Mouse (Mus musculus): ENCODE measurements around the gene Sowahb. TPM values are rescaled to one million over a fixed set of nuclear protein-coding genes. Genes with fewer than 3 reads are reported as not detected.

Gene Sowahb
- not detected in 2 replicates for total RNA-seq (2014; fragmentation: Nextera tagmentation)
- not detected in 2 replicates for total RNA-seq (2017)

DNA sequence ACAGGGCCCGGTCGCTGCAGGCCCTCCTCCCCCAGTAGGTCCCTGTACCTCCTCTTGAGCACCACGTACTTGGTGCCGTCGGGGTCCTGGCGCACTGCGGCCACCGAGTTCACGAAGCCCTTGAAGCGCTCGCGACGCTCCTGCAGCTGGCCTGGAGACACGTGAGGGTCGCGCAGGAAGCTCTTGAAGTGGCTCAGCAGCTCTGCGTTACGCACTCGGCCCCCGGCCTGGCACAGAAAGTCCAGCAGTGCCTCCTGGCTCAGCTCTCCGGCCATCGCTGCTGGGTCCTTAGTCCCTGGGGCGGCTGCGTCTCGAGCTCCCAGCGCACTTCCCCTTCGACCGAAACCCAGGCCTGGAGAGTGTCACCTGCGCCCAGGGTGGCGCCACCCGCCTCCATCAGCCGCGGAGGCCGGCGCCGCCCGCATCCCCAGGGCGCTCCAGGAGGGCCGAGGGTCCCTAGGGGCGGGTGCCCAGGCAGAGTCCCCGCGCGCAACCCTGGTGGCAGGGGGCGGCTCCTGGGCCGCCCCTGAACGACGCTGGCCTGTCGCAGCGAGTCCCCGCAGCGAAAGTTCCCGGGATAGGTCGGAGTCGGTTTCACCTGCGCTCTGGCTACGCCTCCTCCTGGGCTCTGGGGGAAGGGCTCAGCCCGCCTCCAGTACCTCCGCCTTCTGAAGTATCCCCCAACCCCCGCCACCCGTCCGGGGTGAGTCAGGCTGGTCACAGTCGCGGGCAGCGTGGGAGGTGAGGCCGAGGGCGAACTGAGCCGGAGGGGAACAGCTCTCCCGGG is at the start of gene Sowahb:
Gene Sowahb (minus strand): TSS at position 439 of the 787 bp plus-strand sequence.
- peak; percentile 71 for ATAC-seq (replicated peaks; ENCODE audit: poor library complexity, severe bottlenecking)

DNA sequence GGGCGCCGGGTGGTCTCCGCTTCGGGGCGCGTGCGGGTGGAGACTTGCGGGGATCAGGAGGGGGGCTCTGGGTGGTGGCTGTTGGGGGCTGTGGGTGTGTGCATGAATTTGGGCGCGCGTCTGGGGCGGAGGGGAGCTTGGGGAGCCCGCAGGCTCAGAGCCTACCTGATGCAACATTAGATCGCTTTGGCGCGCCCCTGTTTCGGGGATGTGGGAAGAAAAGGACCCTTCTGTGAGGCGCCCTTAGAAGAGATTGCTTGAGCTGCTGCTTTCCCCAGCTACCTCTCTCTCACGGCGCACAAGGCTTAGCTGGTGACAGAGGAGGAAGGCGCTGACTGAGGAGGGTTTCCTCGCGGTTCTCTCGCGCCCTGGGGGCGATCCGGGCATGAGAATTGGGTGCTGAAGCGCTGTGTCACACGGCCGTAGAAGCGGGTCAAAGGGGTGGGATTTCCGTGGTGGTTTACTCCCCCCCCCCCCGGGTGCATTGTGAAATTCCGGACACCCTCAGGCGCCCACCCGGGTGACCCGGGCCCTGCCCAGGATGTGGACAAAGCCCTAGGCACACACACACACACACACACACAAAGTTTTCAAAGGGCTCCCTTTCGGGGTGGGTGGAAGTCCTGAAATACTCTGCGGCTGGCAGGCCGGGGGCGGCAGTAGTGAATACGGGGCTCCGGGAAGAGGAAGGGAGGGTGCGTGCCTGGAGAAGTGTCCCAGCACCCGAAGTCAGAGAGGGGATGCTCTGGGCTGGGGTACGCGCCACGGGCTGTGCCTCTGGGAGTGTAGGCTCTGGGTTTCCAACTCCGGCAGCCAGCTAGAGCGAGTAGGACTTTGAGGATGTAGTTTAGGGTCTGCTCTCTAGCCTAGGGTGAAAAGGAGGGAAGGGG is 49.1 kb upstream of the Sowahb start:
- peak; percentile 47 for ATAC-seq (replicated peaks; ENCODE audit: poor library complexity, severe bottlenecking)

DNA sequence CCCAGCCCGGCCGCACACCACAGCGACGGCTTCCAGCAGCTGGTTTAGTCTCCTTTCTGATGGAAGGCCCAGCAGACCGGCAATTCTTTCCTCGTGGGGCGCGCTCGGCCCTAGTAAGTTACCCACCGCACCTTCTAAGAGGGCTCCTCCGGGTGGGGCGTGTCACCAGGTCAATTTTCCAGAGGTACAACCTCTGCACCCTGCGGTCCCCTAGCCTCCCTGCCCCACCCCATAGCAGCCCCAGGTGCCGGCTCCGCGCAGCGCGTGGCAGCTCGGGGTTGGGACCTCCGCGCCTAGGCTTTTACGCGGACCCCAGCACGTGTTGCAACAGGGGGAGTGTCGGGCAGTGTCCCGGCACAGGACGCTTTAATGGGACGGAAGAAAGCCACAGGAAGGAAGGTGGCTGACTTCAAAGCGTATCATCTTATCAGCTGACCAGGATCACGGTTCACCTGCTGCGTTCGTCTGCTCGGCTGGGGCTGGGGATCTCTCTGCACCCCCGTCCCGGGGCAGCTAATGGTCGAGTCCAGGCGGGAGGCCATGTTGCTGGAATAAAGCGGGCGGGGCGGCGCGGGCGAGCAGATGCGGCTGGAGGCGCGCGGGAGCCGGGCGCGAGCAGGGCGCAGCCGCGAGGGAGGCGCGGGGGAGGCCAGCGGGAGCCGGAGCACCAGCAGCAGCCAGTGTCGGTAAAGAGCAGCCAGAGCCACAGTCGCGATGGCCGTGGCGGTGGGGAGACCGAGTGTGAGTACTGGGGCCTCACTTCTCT is 48.2 kb upstream of the Sowahb start, which contains the start of gene Sept11:
Gene Sept11 (plus strand): TSS at position 581 of the 766 bp plus-strand sequence.
- ATAC-seq (replicated peaks; ENCODE audit: poor library complexity, severe bottlenecking), result peak; percentile 60

DNA sequence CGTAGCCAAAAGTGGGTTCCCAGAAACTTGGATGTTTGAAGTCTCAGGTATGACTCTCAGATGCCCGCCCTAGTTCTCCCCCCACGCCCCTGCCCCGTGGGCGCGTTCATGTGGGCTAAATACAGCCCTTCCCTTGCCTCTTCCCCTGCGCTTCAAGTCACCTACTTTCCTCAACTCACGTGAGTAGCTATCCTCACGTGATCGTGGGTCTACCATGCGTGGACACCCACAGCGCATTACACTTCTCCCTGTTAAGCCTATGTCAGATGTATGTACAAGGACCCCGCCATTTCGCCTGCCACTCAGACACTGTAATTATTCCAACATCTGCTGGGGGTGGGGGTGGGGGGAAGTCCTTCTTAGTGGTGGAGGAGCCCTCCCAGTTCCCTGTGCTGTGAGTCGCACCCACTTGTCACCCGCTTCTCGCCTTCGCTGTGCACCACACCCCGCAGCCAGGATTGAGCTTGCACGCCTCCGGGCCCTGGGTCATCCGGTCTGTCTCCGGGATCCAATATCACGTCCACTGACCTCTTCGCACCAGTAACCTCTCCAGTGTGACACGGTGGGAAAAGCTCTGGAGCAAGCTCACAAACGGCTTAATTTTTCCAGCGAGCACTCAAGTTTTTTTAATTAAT is 47.4 kb upstream of the Sowahb start:
- ATAC-seq (replicated peaks; ENCODE audit: poor library complexity, severe bottlenecking), result peak; percentile 26

DNA sequence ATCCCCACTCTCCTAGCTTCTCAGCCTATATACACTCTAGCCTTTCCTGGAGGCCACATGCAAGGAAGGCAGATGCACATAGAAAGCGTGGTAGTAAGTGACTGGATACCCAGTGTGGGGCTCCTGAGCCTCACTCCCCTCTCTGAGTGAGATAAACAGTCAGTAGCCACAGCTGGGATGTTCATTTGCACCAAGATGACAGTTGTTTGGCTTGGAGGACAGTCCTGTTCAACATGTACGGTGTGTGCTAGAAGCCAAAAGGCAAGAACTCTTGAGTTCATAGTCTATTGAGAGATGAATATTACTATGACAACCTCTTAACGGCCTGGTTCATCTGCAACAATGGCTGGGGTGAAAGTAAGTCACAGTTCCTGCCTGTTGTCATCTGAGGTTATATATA is 46.4 kb upstream of the Sowahb start:
- ATAC-seq (replicated peaks; ENCODE audit: poor library complexity, severe bottlenecking), result no peak

DNA sequence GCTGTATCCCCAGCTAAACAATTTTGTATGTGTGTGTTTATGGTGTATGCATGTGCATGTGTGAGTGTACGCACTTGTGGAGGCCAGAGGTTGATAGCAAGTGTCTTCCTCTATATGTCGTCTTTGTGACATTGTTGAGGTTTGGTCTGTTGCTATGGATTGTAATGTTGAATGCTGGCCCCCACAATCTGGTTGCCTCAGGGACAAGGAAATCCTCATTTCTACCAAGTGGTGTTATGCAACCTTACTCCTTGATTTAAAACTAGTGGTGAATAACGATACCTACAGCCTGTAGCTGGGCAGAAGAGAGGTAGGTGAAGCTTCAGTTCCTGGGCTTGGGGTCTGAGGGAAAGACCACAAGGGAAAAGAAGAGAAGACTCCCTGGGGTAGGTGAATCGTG is 41.1 kb upstream of the Sowahb start:
- peak; percentile 91 for ATAC-seq (replicated peaks; ENCODE audit: poor library complexity, severe bottlenecking)

DNA sequence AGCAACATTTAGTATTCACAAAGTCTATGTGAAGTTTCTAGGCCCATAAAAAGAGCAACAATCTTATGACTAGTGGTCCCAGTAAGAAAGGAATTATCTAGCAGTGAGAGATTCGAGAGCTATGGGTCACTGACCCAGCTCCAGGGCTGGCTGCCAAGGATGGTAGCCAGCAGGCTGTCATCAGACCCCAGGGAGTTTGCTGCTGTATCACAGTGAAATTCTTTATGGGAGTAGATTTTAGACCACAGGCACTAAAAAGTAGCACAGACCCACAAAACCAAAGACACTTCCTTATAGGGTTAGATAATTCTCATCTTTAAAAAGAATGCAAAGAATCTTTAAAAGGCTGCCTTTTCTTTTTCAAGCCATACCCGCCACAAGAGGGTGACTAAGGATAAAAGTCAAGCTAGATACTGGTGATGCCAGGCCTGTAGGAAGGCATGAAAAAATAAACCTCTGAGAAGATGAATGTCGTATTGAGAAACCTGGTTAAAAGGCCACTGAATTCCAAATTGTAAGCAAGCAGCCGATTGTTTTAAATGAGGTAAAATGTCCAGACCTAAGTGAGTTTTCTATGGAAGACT is 40.3 kb upstream of the Sowahb start:
- no peak for ATAC-seq (replicated peaks; ENCODE audit: poor library complexity, severe bottlenecking)

DNA sequence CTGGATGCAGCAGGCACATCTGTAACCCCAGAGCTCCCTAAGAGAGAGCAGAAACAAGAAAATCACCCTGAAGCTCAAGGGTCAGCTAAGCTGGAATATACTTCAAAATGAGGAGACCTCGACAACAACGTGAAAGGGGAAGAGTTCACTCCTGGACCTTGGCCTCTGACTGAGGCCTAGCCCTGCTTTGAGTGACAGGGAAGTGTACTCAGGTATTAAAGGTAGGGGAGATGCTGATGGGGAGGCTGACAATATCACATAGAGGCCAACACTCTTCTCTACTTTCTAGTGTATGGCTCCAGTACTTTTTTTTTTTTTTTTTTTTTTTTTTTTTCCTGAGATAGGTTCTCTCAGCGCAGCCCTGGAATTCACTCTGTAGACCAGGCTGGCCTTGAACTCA is 34.8 kb upstream of the Sowahb start:
- ATAC-seq (replicated peaks; ENCODE audit: poor library complexity, severe bottlenecking), result no peak

DNA sequence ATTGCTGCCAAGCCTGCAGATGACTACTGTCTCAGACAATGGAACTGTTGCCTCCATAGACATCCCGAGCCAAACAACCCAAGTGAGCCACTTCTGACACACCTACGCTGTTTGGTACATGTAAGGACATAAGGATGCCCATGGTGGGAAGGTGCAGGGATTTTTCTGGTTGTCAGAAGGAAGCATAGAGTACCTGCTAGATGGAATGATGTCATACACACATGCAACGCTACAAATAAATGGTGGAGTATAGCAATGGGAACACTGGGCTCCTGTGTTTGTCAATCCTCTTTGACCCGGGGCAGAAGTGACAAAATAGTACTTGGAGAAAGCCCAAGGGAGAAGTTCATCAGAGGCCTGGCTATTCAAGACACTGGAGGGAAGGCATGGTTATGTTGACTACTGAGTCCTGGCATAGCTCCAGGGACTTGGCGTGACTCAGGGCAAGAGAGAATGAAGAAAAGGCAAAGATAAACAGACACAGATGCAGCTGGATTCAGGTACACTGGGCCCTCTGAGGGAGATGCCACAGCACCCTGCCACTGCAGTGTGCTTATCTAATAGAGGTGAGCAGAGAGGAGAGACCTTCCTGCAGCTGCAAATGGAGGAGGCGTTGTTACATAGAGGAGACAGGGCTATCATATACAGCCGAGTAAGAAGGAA is 33.0 kb upstream of the Sowahb start:
- no peak for ATAC-seq (replicated peaks; ENCODE audit: poor library complexity, severe bottlenecking)

DNA sequence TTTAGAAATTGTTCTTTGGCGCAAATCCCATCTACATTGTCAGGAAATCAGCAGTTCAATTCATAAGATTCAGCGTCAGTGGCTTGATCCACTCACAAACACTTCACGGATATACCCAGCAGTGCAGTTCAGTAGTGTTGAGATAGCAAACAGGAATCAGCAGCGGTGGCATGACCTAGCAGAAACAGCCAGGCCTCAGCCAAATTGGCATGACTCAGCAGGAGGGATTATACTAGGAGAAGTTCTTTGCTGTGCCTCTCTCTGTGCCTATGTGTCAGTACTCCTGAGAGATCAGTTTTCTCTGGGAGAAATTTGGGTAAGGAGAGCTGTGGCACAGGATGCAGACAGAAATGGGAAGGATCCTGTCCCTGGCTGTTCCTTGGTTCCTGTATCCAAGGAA is 16.0 kb upstream of the Sowahb start:
- no peak for ATAC-seq (replicated peaks; ENCODE audit: poor library complexity, severe bottlenecking)

DNA sequence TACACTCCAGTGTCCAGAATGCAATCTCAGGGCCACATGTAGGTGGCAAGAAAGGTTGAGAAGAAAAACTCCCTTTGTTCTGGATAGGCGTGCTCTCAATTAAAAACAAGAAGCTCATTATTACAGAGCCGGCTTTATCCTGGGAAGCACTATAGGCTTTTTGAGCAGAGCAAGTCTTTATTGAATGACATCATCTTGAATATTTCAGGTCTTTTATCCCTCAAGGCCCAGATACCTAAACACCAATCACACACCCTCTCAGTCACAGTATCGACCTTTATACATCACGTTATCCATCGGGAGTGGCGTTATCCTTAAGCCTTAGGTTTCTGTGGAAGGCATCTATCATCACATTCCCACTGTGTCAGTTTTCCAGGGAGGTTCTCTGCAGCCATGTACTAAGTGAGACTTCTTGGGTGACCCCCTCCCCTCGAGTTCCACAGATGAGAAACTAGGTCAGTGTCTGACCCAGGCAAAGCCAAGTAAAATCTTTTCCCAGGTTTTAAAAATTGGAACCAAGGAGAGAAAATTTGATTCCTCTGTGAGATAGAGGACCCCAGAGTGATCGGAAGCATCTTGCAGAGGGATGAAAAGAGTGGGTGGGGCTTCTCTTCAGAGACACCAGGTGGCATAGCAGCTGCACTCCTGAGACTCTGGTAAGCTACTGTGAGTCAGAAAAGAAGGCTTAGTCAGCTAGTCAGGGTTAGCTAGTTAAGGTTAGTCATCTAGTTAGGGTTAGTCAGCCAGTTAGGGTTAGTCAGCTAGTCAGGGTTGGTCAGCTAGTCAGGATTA is 9.0 kb upstream of the Sowahb start:
- no peak for ATAC-seq (replicated peaks; ENCODE audit: poor library complexity, severe bottlenecking)

DNA sequence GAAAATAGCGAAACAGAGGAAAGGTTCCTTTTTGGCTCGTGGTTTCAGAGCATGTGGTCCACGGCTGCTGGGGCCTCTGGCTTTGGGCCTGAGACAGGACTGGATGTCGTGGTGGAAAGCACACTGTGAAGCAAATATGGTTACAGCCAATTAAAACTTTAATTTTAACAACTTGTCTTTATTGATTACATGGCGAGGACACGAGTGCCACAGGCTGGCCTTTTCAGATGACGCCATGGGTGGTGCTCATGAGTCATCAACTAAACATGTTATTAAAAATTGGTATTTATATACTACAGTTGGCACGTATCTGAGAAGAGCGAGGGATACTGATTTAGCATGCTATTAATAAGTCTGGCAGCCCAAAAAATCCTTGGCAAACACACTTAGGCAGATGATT is 7.1 kb upstream of the Sowahb start:
- no peak for ATAC-seq (replicated peaks; ENCODE audit: poor library complexity, severe bottlenecking)

DNA sequence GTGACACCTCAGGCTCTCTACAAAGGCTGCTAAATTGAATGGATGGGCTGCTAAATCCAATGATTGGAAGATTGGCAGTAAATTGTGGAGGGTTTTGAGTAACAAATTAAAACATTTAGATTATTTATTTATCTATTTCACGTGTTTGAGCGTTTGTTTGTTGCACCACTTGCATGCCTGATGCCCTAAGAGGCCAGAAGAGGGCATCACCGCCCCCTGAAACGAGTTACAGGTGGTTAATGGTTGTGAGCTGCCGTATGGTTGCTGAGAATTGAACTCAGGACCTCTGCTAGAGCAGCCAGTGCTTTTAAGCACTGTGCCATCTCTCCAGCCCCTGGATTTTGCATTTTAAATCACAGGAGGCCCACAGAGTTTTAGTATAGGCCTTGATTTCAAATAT is 6.2 kb upstream of the Sowahb start:
- no peak for ATAC-seq (replicated peaks; ENCODE audit: poor library complexity, severe bottlenecking)

DNA sequence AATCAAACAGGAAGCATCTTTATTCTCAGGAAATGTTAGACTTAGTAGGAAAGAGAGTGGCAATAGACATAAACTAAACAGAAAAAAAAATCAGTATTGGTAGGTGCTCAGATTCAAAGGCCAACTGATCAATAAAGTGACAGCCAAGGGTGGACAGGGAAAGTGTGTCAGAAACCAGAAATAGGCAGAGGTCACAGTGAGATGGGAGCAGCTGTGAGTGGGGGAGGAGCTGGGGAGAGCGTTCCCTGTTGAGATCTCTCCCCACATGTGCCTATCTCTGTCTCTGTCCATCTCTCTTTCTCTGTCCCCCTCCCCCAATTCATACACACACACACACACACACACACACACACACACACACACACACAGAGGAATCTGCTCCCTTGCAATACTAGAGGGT is 5.1 kb upstream of the Sowahb start:
- no peak for ATAC-seq (replicated peaks; ENCODE audit: poor library complexity, severe bottlenecking)

DNA sequence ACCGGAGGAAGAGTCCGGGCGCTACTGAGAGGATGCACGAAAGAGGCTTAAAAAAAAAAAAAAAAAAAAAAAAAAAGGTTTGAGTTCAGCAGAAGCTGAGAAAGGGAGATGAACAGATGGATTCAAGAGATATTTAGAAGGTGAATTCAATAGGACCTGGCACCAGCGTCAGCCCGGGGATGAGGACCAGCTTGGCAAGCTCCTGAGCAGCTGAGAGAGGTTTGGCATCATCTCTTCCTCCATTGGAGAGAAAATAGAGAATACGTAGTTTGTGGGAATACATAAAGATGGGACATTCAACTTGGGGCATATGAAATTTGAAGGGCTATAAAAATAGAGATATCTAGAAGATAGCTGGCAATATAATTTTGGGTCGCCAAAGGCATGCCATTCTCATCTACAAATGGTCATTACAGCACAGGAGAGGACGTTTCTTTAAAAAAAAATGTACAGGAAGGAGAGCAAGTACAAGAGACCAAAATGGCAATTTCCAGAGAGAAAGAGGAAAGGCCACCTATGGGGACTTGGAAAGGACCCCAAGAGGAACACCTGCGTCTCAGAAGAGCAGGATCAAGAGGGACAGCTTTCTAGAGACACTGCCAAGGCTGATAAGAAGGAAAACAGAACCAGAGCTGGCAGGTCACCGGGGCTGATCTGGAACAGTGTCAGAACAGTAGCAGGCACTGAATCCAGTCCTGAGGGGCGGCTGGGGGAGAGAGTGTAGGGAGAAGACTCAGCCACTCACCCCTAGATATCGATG is 3.8 kb upstream of the Sowahb start:
- ATAC-seq (replicated peaks; ENCODE audit: poor library complexity, severe bottlenecking), result no peak

DNA sequence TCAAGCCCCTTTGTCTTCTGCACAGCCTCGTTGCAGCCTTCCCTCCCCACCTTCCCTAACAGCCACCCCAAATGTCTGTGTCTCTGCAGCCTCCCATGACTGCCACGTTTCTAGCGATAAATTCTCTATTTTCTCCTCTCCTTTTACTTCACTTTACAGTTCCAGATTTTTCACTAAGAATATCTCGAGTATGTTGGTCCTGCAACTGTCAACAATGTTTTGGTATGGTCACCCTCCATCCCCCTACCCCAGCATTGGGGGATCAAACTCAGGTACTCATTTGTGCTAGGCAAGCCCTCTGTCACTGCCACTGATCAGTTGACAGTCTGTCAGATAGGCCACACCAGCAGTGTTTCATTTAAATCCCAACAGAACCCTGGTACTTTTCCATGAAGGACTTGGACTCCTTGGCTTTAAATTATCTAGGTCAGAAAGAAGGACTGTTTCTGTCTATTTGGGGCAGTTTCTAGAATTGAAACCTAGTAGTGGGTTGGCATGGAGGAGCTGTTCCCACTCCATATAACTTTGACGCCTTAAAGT is 1.6 kb upstream of the Sowahb start:
- ATAC-seq (replicated peaks; ENCODE audit: poor library complexity, severe bottlenecking), result no peak

DNA sequence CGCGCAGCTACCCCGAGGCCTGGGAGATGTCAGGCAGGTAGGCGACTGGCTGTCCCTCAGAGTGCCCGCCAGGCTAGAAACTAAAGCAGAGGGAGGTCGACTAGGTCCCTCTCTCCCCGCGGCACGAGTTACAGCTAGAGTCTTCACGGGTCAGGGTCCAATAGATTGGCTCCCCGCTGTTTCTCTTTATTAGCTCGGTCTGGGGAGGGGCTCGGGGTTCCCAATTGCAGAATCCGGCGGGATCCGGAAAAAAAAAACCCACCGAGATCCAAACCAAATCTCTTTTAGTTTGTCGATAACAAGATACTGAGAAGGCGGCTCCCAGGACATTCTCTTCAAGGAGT is 521 bp upstream of the Sowahb start:
- no peak for ATAC-seq (replicated peaks; ENCODE audit: poor library complexity, severe bottlenecking)
